12 mouse cellular contexts compared by ENCODE assay signal in genomic region chr6:144621089-144621769, GRCm38 (mm10).
A peak's percentile ranks its signal among the peaks of the same experiment; 100 is the strongest.
DNase-seq lines count a peak whose midpoint lies in the region; ATAC-seq and TF ChIP-seq lines count a peak whose summit lies in the region.
"Had no signal": no experiment of that assay in that cellular context is flagged by ENCODE, and none has a peak within 500 bp of the region (broad histone marks: within the 10 kb centered on the region; RNA-seq: fewer than 3 reads in every experiment).

No protein-coding gene starts in this region.

- no peaks in the 10 kb centered on the region for H3K27me3 ChIP-seq in embryonic facial prominence, embryonic 11.5 days (ENCODE audit: control insufficient read depth, insufficient read depth, low read length)
- no peaks in the 10 kb centered on the region for H3K27me3 ChIP-seq in intestine, embryonic 16.5 days (replicated peaks; ENCODE audit: control insufficient read depth, insufficient read depth, low read length)
- no peaks in the 10 kb centered on the region for H3K27me3 ChIP-seq in stomach, embryonic 15.5 days (replicated peaks)
- H3K27me3 ChIP-seq in forebrain, postnatal 0 days (ENCODE audit: insufficient read depth, low read length), result no peaks in the 10 kb centered on the region
- H3K27me3 ChIP-seq: heart, embryonic 13.5 days; liver, embryonic 12.5 days had no signal

- no peak overlapping the region for H3K4me2 ChIP-seq in embryonic facial prominence, embryonic 11.5 days (ENCODE audit: low read depth, low read length)
- H3K4me2 ChIP-seq in intestine, embryonic 16.5 days (ENCODE audit: low read depth, low read length), result peak overlapping the region; percentile 31
- H3K4me2 ChIP-seq in stomach, embryonic 15.5 days, result peak overlapping the region; percentile 21; the same call in 1 of the 2 replicates
- H3K4me2 ChIP-seq in forebrain, postnatal 0 days (ENCODE audit: low read depth), result no peak overlapping the region
- H3K4me2 ChIP-seq: heart, embryonic 13.5 days; liver, embryonic 12.5 days had no signal

- H3K27ac ChIP-seq in embryonic facial prominence, embryonic 11.5 days (replicated peaks; ENCODE audit: low read depth, low read length), result no peak overlapping the region
- peak overlapping the region; percentile 66 for H3K27ac ChIP-seq in intestine, embryonic 16.5 days (ENCODE audit: low read length)
- peak overlapping the region; percentile 73 for H3K27ac ChIP-seq in stomach, embryonic 15.5 days
- no peak overlapping the region for H3K27ac ChIP-seq in forebrain, postnatal 0 days (ENCODE audit: low read depth, low read length)
- H3K27ac ChIP-seq: heart, embryonic 13.5 days; liver, embryonic 12.5 days had no signal

- ATAC-seq in embryonic facial prominence, embryonic 11.5 days (replicated peaks; ENCODE audit: insufficient number of reproducible peaks, low FRiP score, low TSS enrichment, low read depth), result 0 out of 2 replicates have a peak, but pooled peaks have one; percentile 48
- ATAC-seq in intestine, embryonic 16.5 days, result peak; percentile 97
- peak; percentile 87 for ATAC-seq in stomach, embryonic 15.5 days (ENCODE audit: insufficient read depth, low FRiP score, low read depth)
- no peak for ATAC-seq in forebrain, postnatal 0 days
- ATAC-seq: liver, embryonic 12.5 days; midbrain, embryonic 16.5 days had no signal

- DNase-seq in embryonic facial prominence, embryonic 11.5 days (ENCODE audit: low spot score), result peak; percentile 68
- DNase-seq in large intestine, adult 2 months (ENCODE audit: low read depth, low spot score), result peak; percentile 52
- DNase-seq in frontal cortex, postnatal 36 days (ENCODE audit: low spot score in 2 of 2), result no peak
- DNase-seq in forebrain, postnatal 0 days, result no peak
- DNase-seq in right cerebral cortex, postnatal 25 days, result no peak
- DNase-seq: adrenal gland, adult 2 months; cerebellum, adult 11 months had no signal

- TF ChIP-seq CTCF in forebrain, postnatal 0 days (IDR thresholded peaks at IDR 0.05; ENCODE audit: low read depth), result no peak

- H3K36me3 ChIP-seq in embryonic facial prominence, embryonic 11.5 days (replicated peaks; ENCODE audit: control insufficient read depth, insufficient read depth, low read depth, low read length), result no peaks in the 10 kb centered on the region
- no peaks in the 10 kb centered on the region for H3K36me3 ChIP-seq in intestine, embryonic 16.5 days (ENCODE audit: control insufficient read depth, insufficient read depth, low read length)
- no peaks in the 10 kb centered on the region for H3K36me3 ChIP-seq in stomach, embryonic 15.5 days
- no peaks in the 10 kb centered on the region for H3K36me3 ChIP-seq in forebrain, postnatal 0 days (ENCODE audit: insufficient read depth)
- H3K36me3 ChIP-seq: heart, embryonic 13.5 days had no signal

- H3K4me3 ChIP-seq in embryonic facial prominence, embryonic 11.5 days (ENCODE audit: low read depth, low read length), result no peak overlapping the region
- H3K4me3 ChIP-seq in intestine, embryonic 16.5 days (ENCODE audit: low read length), result no peak overlapping the region
- no peak overlapping the region for H3K4me3 ChIP-seq in stomach, embryonic 15.5 days (replicated peaks)
- H3K4me3 ChIP-seq in forebrain, postnatal 0 days (ENCODE audit: low read depth, low read length), result no peak overlapping the region
- H3K4me3 ChIP-seq: heart, embryonic 13.5 days; liver, embryonic 12.5 days had no signal

- no peak overlapping the region for H3K9ac ChIP-seq in embryonic facial prominence, embryonic 11.5 days (replicated peaks; ENCODE audit: low read length)
- H3K9ac ChIP-seq in intestine, embryonic 16.5 days (ENCODE audit: low read depth, low read length), result no peak overlapping the region
- H3K9ac ChIP-seq in stomach, embryonic 15.5 days, result no peak overlapping the region
- H3K9ac ChIP-seq in forebrain, postnatal 0 days, result no peak overlapping the region
- H3K9ac ChIP-seq: heart, embryonic 13.5 days; liver, embryonic 12.5 days had no signal

- WGBS in embryonic facial prominence, embryonic 11.5 days, result 45% methylated on average over 3 of the region's 3 CpGs
- 18% methylated on average over 3 of the region's 3 CpGs for WGBS in intestine, embryonic 16.5 days
- WGBS in large intestine, adult 2 months, result 16% methylated on average over 3 of the region's 3 CpGs
- WGBS in stomach, embryonic 15.5 days, result 20% methylated on average over 3 of the region's 3 CpGs
- WGBS in forebrain, postnatal 0 days, result 51% methylated on average over 3 of the region's 3 CpGs

- H3K9me3 ChIP-seq in embryonic facial prominence, embryonic 11.5 days (replicated peaks; ENCODE audit: control insufficient read depth, low read length), result no peaks in the 10 kb centered on the region
- H3K9me3 ChIP-seq in intestine, embryonic 16.5 days (ENCODE audit: control insufficient read depth, low read length), result no peaks in the 10 kb centered on the region
- H3K9me3 ChIP-seq in stomach, embryonic 15.5 days, result no peaks in the 10 kb centered on the region
- H3K9me3 ChIP-seq in forebrain, postnatal 0 days (ENCODE audit: low read length), result no peaks in the 10 kb centered on the region
- H3K9me3 ChIP-seq: heart, embryonic 13.5 days; liver, embryonic 12.5 days had no signal

- no peaks in the 10 kb centered on the region for H3K4me1 ChIP-seq in embryonic facial prominence, embryonic 11.5 days (ENCODE audit: control insufficient read depth, insufficient read depth, low read length)
- H3K4me1 ChIP-seq in intestine, embryonic 16.5 days (ENCODE audit: control insufficient read depth, insufficient read depth, low read length), result peaks cover 9% of the 10 kb centered on the region
- peaks cover 11% of the 10 kb centered on the region; the same call in 1 of the 2 replicates for H3K4me1 ChIP-seq in stomach, embryonic 15.5 days
- H3K4me1 ChIP-seq in forebrain, postnatal 0 days (ENCODE audit: insufficient read depth), result no peaks in the 10 kb centered on the region
- H3K4me1 ChIP-seq: liver, embryonic 12.5 days had no signal

Comparison
In these comparisons a context has a peak if more than half of its experiments do, and no peak if none do; other contexts are left out.
1. DNase-seq: peak in embryonic facial prominence, embryonic 11.5 days (single experiment) and large intestine, adult 2 months (single experiment); none in frontal cortex, postnatal 36 days (0 of 2), forebrain, postnatal 0 days (single experiment) and right cerebral cortex, postnatal 25 days (single experiment).
2. H3K27ac ChIP-seq: peak in intestine, embryonic 16.5 days (single experiment) and stomach, embryonic 15.5 days (single experiment); none in embryonic facial prominence, embryonic 11.5 days (single experiment) and forebrain, postnatal 0 days (single experiment).
3. H3K4me2 ChIP-seq: peak in intestine, embryonic 16.5 days (single experiment) and stomach, embryonic 15.5 days (single experiment); none in embryonic facial prominence, embryonic 11.5 days (single experiment) and forebrain, postnatal 0 days (single experiment).